Mouse (Mus musculus): ENCODE results near the gene Elavl3. TPM values are rescaled to one million over a fixed set of nuclear protein-coding genes. Genes with fewer than 3 reads are reported as not detected.

The Elavl3 gene
- total and polyA plus RNA-seq, 3 experiments = 0.15 to 1.1 TPM; not detected in 1

- Histone ChIP-seq H3K9me3 (replicated peaks; ENCODE audit: insufficient read depth, low read length) (no peaks in the 10 kb centered on the region), H3K9ac (ENCODE audit: control insufficient read depth, low read depth, low read length, poor library complexity, severe bottlenecking) (peak overlapping the region; percentile 37; the same call in 1 of the 2 replicates), H3K27me3 (ENCODE audit: control insufficient read depth in 1 of 2, insufficient read depth in 2 of 2, low read length in 2 of 2) (peaks cover 0 to 4% of the 10 kb centered on the region in 2 experiments; a peak in 2 of 4 replicates), H3K27ac (ENCODE audit: control insufficient read depth, low read depth, low read length) (peak overlapping the region; percentile 70), H3K4me1 (ENCODE audit: control insufficient read depth in 1 of 2, insufficient read depth in 2 of 2, low read length in 2 of 2) (no peaks in the 10 kb centered on the region), H3K4me3 (ENCODE audit: control insufficient read depth in 1 of 2, insufficient read depth in 1 of 2, low read depth in 2 of 2, low read length in 2 of 2) (peak overlapping the region in 1 of 2 experiments; percentile 0; a peak in 1 of 4 replicates), H3K36me3 (ENCODE audit: control insufficient read depth in 1 of 2, insufficient read depth in 2 of 2, low read length in 2 of 2) (no peaks in the 10 kb centered on the region), H3K79me2 (ENCODE audit: control insufficient read depth, insufficient read depth, low read length, poor library complexity) (no peaks in the 10 kb centered on the region)
- TF ChIP-seq JUND (IDR thresholded peaks at IDR 0.05; ENCODE audit: low read depth, low read length) = no peak
- no peak for TF ChIP-seq USF2 (IDR thresholded peaks at IDR 0.05; ENCODE audit: borderline replicate concordance in 1 of 2, insufficient read depth in 1 of 2, low read depth in 1 of 2, low read length in 2 of 2)
- no peak for TF ChIP-seq ZC3H11A (IDR thresholded peaks at IDR 0.05; ENCODE audit: low read depth, low read length)
- TF ChIP-seq ZMIZ1 (IDR thresholded peaks at IDR 0.05; ENCODE audit: low read depth, low read length) = peak; percentile 68; the same call in 1 of the 2 replicates
- no peak for TF ChIP-seq RAD21 (IDR thresholded peaks at IDR 0.05; ENCODE audit: low read depth, low read length)
- TF ChIP-seq POLR2AphosphoS2 (IDR thresholded peaks at IDR 0.05; ENCODE audit: low read length) = no peak
- no peak for TF ChIP-seq ZNF384 (IDR thresholded peaks at IDR 0.05; ENCODE audit: low read depth, low read length)
- no peak for TF ChIP-seq MAZ (IDR thresholded peaks at IDR 0.05; ENCODE audit: low read depth, low read length)
- peak; percentile 62 for TF ChIP-seq SIN3A (IDR thresholded peaks at IDR 0.05; ENCODE audit: low read length)
- TF ChIP-seq UBTF (IDR thresholded peaks at IDR 0.05; ENCODE audit: borderline replicate concordance, insufficient read depth, low read depth, low read length) = no peak
- TF ChIP-seq TBP (IDR thresholded peaks at IDR 0.05; ENCODE audit: low read depth, low read length) = no peak
- TF ChIP-seq NRF1 (IDR thresholded peaks at IDR 0.05; ENCODE audit: insufficient read depth, low read depth, low read length, poor library complexity, severe bottlenecking) = peak; percentile 27; the same call in 1 of the 2 replicates
- TF ChIP-seq RCOR1 (IDR thresholded peaks at IDR 0.05; ENCODE audit: low read depth, low read length) = no peak
- TF ChIP-seq SMC3 (IDR thresholded peaks at IDR 0.05; ENCODE audit: low read depth, low read length) = no peak
- no peak for TF ChIP-seq MEF2A (IDR thresholded peaks at IDR 0.05; ENCODE audit: extremely low read depth, insufficient replicate concordance, low read depth, low read length, poor library complexity, severe bottlenecking)
- TF ChIP-seq POLR2A (IDR thresholded peaks at IDR 0.05; ENCODE audit: control insufficient read depth in 1 of 2, insufficient read depth in 1 of 2, low read depth in 1 of 2, low read length in 2 of 2, poor library complexity in 1 of 2) = peak in 1 of 2 experiments; percentile 40; a peak in 1 of 4 replicates
- TF ChIP-seq TCF12 (IDR thresholded peaks at IDR 0.05; ENCODE audit: low read depth, low read length) = 0 out of 2 replicates have a peak, but pooled peaks have one; percentile 4
- TF ChIP-seq MYC (IDR thresholded peaks at IDR 0.05; ENCODE audit: low read depth, low read length) = peak; percentile 70; the same call in 1 of the 2 replicates
- TF ChIP-seq MAX (IDR thresholded peaks at IDR 0.05; ENCODE audit: low read length) = peak; percentile 42; the same call in 1 of the 2 replicates
- peak; percentile 28; the same call in 1 of the 2 replicates for TF ChIP-seq NELFE (IDR thresholded peaks at IDR 0.05; ENCODE audit: low read depth, low read length)
- TF ChIP-seq HCFC1 (IDR thresholded peaks at IDR 0.05; ENCODE audit: low read depth, low read length) = 0 out of 2 replicates have a peak, but pooled peaks have one; percentile 34
- peak; percentile 84 for TF ChIP-seq MXI1 (IDR thresholded peaks at IDR 0.05; ENCODE audit: low read depth, low read length)
- no peak for TF ChIP-seq E2F4 (IDR thresholded peaks at IDR 0.05; ENCODE audit: borderline replicate concordance, low read depth, low read length)
- no peak for TF ChIP-seq CHD1 (IDR thresholded peaks at IDR 0.05; ENCODE audit: low read depth, low read length)
- no peak for TF ChIP-seq KAT2A (conservative IDR thresholded peaks at IDR 0.05; ENCODE audit: low read depth, low read length)
- TF ChIP-seq ETS1 (IDR thresholded peaks at IDR 0.05; ENCODE audit: low read depth, low read length) = 0 out of 2 replicates have a peak, but pooled peaks have one; percentile 17
- DNase-seq (ENCODE audit: low read depth, low spot score) = peak; percentile 60
Observed at GRCm38 (mm10) chr9:21996178-21996867, 55.5 kb downstream of the Elavl3 start.

Data from MEL (cell line).